Mouse (Mus musculus) intestine, postnatal 0 days (tissue): Measurements from ENCODE around the gene Col23a1. TPM values are rescaled to one million over a fixed set of nuclear protein-coding genes. Genes with fewer than 3 reads are reported as not detected.
"Not testable (repeated sequence)": the region's sequence is repeated elsewhere in the genome, so short reads cannot be mapped to it uniquely, and the experiment has no call there.

ENCODE experiments used
- ATAC-seq: fragments of 200-750 bp; cut with Nextera tagmentation; 2 replicates; pipeline ENCODE4 v1.8.0; 2017; ENCODE audit warnings: mild to moderate bottlenecking, moderate TSS enrichment, moderate library complexity
- H3K27ac ChIP-seq: fragments of 300-500 bp; sonication (generic); 2 replicates; pipeline ENCODE4 v1.5.1; 2014; ENCODE audit warnings: mild to moderate bottlenecking, low read depth, low read length, moderate library complexity
- H3K27me3 ChIP-seq: fragments of 300-500 bp; sonication (generic); replicated peaks from 2 replicates; pipeline ENCODE4 v1.6.1; 2014; ENCODE audit warnings: low read length, mixed read lengths; ENCODE audit not compliant: control insufficient read depth, insufficient read depth
- H3K36me3 ChIP-seq: fragments of 300-500 bp; sonication (generic); 2 replicates; pipeline ENCODE4 v1.6.1; 2014; ENCODE audit warnings: mild to moderate bottlenecking, moderate library complexity; ENCODE audit not compliant: control insufficient read depth, insufficient read depth
- H3K4me1 ChIP-seq: fragments of 300-500 bp; sonication (generic); replicated peaks from 2 replicates; pipeline ENCODE4 v1.6.1; 2014; ENCODE audit warnings: antibody characterized with exemption, low read length, mixed read lengths; ENCODE audit not compliant: control insufficient read depth, insufficient read depth
- H3K4me2 ChIP-seq: fragments of 300-500 bp; sonication (generic); replicated peaks from 2 replicates; pipeline ENCODE4 v1.6.1; 2014; ENCODE audit warnings: low read depth, mild to moderate bottlenecking, moderate library complexity
- H3K4me3 ChIP-seq: fragments of 300-500 bp; sonication (generic); 2 replicates; pipeline ENCODE4 v1.5.1; 2014; ENCODE audit warnings: low read depth, low read length
- H3K9ac ChIP-seq: fragments of 300-500 bp; sonication (generic); 2 replicates; pipeline ENCODE4 v1.6.1; 2014; ENCODE audit warnings: mild to moderate bottlenecking, low read depth, low read length
- H3K9me3 ChIP-seq: fragments of 300-500 bp; sonication (generic); 2 replicates; pipeline ENCODE4 v1.6.1; 2016; ENCODE audit warnings: mixed run types; ENCODE audit not compliant: control insufficient read depth
- CTCF ChIP-seq: sonication (generic); IDR thresholded peaks from 2 replicates; pipeline ENCODE4 v1.5.1; 2016; ENCODE audit warnings: low read depth, mild to moderate bottlenecking, control low read depth, antibody characterized with exemption, moderate library complexity
- WGBS: fragments of 180-500 bp; shearing (Covaris S2); extraction: QIAGEN DNeasy Blood & Tissue Kit; methylation state at CpG from one replicate; pipeline ENCODE4 v1.1.7; 2014; 5-methylcytosine and 5-hydroxymethylcytosine counted together
- polyA plus RNA-seq: library from polyadenylated mRNA; unstranded; fragments of >200 nt; fragmentation: Nextera tagmentation; extraction: Ambion mirVana; gene quantifications from 2 replicates; pipeline ENCODE4 v1.2.1, GENCODE M21; 2015

Gene Col23a1
- polyA plus RNA-seq, 1 experiment from 2014 or later, result 4.6 TPM

- Histone ChIP-seq H3K9me3 (no peaks in the 10 kb centered on the region), H3K4me1 (no peaks in the 10 kb centered on the region), H3K4me3 (no peak overlapping the region), H3K4me2 (no peak overlapping the region), H3K9ac (no peak overlapping the region), H3K27ac (no peak overlapping the region), H3K36me3 (peaks cover 45% of the 10 kb centered on the region), H3K27me3 (no peaks in the 10 kb centered on the region)
- ATAC-seq, result no peak
- TF ChIP-seq CTCF, result no peak
- WGBS, result 76% methylated on average over 5 of the region's 5 CpGs
Measured at GRCm38 (mm10) chr11:51625187-51625820, 335.6 kb downstream of the Col23a1 start.

- Histone ChIP-seq H3K9ac (no peak overlapping the region), H3K4me2 (no peak overlapping the region), H3K36me3 (peaks cover 44% of the 10 kb centered on the region), H3K9me3 (no peaks in the 10 kb centered on the region), H3K27me3 (no peaks in the 10 kb centered on the region), H3K4me1 (no peaks in the 10 kb centered on the region), H3K27ac (no peak overlapping the region), H3K4me3 (no peak overlapping the region)
- WGBS, result 91% methylated on average over 9 of the region's 9 CpGs
- ATAC-seq, result no peak
- TF ChIP-seq CTCF, result no peak
Measured at GRCm38 (mm10) chr11:51627425-51627824, 337.7 kb downstream of the Col23a1 start.

GRCm38 (mm10) chr11:51627907-51628306 lies 338.2 kb downstream of the Col23a1 start:
- Histone ChIP-seq H3K36me3 (peaks cover 40% of the 10 kb centered on the region), H3K9ac (no peak overlapping the region), H3K9me3 (no peaks in the 10 kb centered on the region), H3K27me3 (no peaks in the 10 kb centered on the region), H3K27ac (no peak overlapping the region), H3K4me1 (no peaks in the 10 kb centered on the region), H3K4me3 (no peak overlapping the region), H3K4me2 (no peak overlapping the region)
- 91% methylated on average over 8 of the region's 8 CpGs for WGBS
- no peak for TF ChIP-seq CTCF
- no peak for ATAC-seq

GRCm38 (mm10) chr11:51629651-51630314 lies 340.1 kb downstream of the Col23a1 start:
- H3K4me3 ChIP-seq, result no peak overlapping the region
- no peak overlapping the region for H3K9ac ChIP-seq
- no peaks in the 10 kb centered on the region for H3K4me1 ChIP-seq
- TF ChIP-seq CTCF, result no peak
- no peaks in the 10 kb centered on the region for H3K27me3 ChIP-seq
- no peak overlapping the region for H3K27ac ChIP-seq
- peaks cover 21% of the 10 kb centered on the region for H3K36me3 ChIP-seq
- no peak overlapping the region for H3K4me2 ChIP-seq
- 81% methylated on average over 15 of the region's 15 CpGs for WGBS
- no peaks in the 10 kb centered on the region for H3K9me3 ChIP-seq
- no peak for ATAC-seq

GRCm38 (mm10) chr11:51632130-51632753 lies 342.5 kb downstream of the Col23a1 start:
- H3K4me3 ChIP-seq, result no peak overlapping the region
- no peak for ATAC-seq
- no peak overlapping the region for H3K9ac ChIP-seq
- H3K36me3 ChIP-seq, result no peaks in the 10 kb centered on the region; the same call in none of the 2 replicates
- H3K9me3 ChIP-seq, result no peaks in the 10 kb centered on the region
- WGBS, result 79% methylated on average over 6 of the region's 6 CpGs
- H3K27ac ChIP-seq, result no peak overlapping the region; the same call in 1 of the 2 replicates
- no peaks in the 10 kb centered on the region for H3K27me3 ChIP-seq
- no peaks in the 10 kb centered on the region for H3K4me1 ChIP-seq
- TF ChIP-seq CTCF, result no peak
- no peak overlapping the region for H3K4me2 ChIP-seq

- H3K27me3 ChIP-seq, H3K4me1 ChIP-seq, H3K4me3 ChIP-seq, H3K4me2 ChIP-seq, H3K27ac ChIP-seq, H3K9me3 ChIP-seq, H3K36me3 ChIP-seq, ATAC-seq, H3K9ac ChIP-seq: not testable (repeated sequence)
- 92% methylated on average over 7 of the region's 7 CpGs for WGBS
Measured at GRCm38 (mm10) chr11:51633200-51633599, 343.5 kb downstream of the Col23a1 start.

Other genes starting within 250 kb of the Col23a1 start
- not detected in 2 replicates for gene Olfr1375, start 241.8 kb upstream of the Col23a1 start, polyA plus RNA-seq
- gene Zfp354a, start 230.7 kb upstream of the Col23a1 start, polyA plus RNA-seq, result 2.3 and 2.6 TPM in 2 replicates
- gene Gm12569, start 69.4 kb upstream of the Col23a1 start, polyA plus RNA-seq, result not detected in 2 replicates
- 47.5 and 51.6 TPM in 2 replicates for gene Clk4, start 28.2 kb upstream of the Col23a1 start, polyA plus RNA-seq
- 0.76 and 0.83 TPM in 2 replicates for gene BC049762, start 26.9 kb upstream of the Col23a1 start, polyA plus RNA-seq